Mouse (Mus musculus) erythroblast, embryonic 14.5 days (primary cell): ENCODE measurements around the gene Rbm6.

Source experiments
- GATA1 ChIP-seq: IDR thresholded peaks from 2 replicates; pipeline ENCODE4 v1.6.1; 2012; ENCODE audit warnings: low read length, inconsistent platforms, mixed read lengths
- TAL1 ChIP-seq: IDR thresholded peaks from 3 replicates; pipeline ENCODE4 v1.6.1; 2012; ENCODE audit warnings: low read length, inconsistent platforms, mixed read lengths

- no peak for TF ChIP-seq GATA1
- TF ChIP-seq TAL1: no peak
Observed at GRCm38 (mm10) chr9:107735356-107736184, 137.5 kb downstream of the Rbm6 start.
